In genomic region chr14:34451872-34452271, GRCm38 (mm10) we compare ENCODE assay signal across 25 mouse cellular contexts.
"Had no signal": no experiment of that assay in that cellular context is flagged by ENCODE, and none has a peak within 500 bp of the region (broad histone marks: within the 10 kb centered on the region; RNA-seq: fewer than 3 reads in every experiment).

No protein-coding gene starts in this region.

- H3K36me3 ChIP-seq: liver, embryonic 13.5 days had no signal

- H3K27ac ChIP-seq: gastrocnemius, adult 2 months; heart, embryonic 10.5 days; hindbrain, embryonic 12.5 days; hindbrain, embryonic 14.5 days; intestine, embryonic 15.5 days; left cerebral cortex, adult 2 months; limb, embryonic 10.5 days; limb, embryonic 12.5 days; liver, embryonic 13.5 days had no signal

- ATAC-seq: hindbrain, embryonic 16.5 days; inflammation-experienced regulatory T-cells, adult 6 months; intestine, embryonic 15.5 days; intestine, postnatal 0 days had no signal

- DNase-seq: gastrocnemius, adult 2 months; gastrocnemius, postnatal 10 days; gastrocnemius, postnatal 25 days; heart, adult 18-20 months; heart, postnatal 10 days; heart, postnatal 4 days; kidney, adult 18-20 months; kidney, adult 8-10 months; kidney, postnatal 10 days; kidney, postnatal 25 days; kidney, postnatal 4 days; liver; liver, embryonic 13.5 days had no signal

- H3K9ac ChIP-seq: heart, embryonic 12.5 days; hindbrain, embryonic 12.5 days; hindbrain, embryonic 14.5 days; intestine, embryonic 15.5 days; limb, embryonic 12.5 days; liver, embryonic 13.5 days had no signal

- H3K4me1 ChIP-seq: liver, embryonic 13.5 days had no signal

- H3K9me3 ChIP-seq: heart, embryonic 10.5 days; heart, embryonic 12.5 days; hindbrain, embryonic 12.5 days; intestine, embryonic 15.5 days; limb, embryonic 10.5 days; limb, embryonic 12.5 days; liver, embryonic 13.5 days had no signal

- H3K27me3 ChIP-seq: heart, embryonic 12.5 days; hindbrain, embryonic 12.5 days; intestine, embryonic 15.5 days; limb, embryonic 12.5 days; liver, embryonic 13.5 days had no signal

- H3K4me2 ChIP-seq: heart, embryonic 12.5 days; hindbrain, embryonic 12.5 days; hindbrain, embryonic 14.5 days; intestine, embryonic 15.5 days; limb, embryonic 12.5 days; liver, embryonic 11.5 days; liver, embryonic 13.5 days had no signal

- H3K4me3 ChIP-seq: gastrocnemius, adult 2 months; heart, embryonic 10.5 days; heart, embryonic 12.5 days; hindbrain, embryonic 12.5 days; intestine, embryonic 15.5 days; left cerebral cortex, adult 2 months; limb, embryonic 10.5 days; limb, embryonic 12.5 days; liver, embryonic 13.5 days had no signal
